Mouse (Mus musculus) layer of hippocampus, adult 11-12 months (tissue): ENCODE measurements around the gene H2al1d.
"Not testable (repeated sequence)": the region's sequence is repeated elsewhere in the genome, so short reads cannot be mapped to it uniquely, and the experiment has no call there.

Experiments
- DNase-seq: peaks from one replicate; pipeline ENCODE4 v3.0.0; 2022; ENCODE audit warnings: low spot score

The H2al1d gene

DNA sequence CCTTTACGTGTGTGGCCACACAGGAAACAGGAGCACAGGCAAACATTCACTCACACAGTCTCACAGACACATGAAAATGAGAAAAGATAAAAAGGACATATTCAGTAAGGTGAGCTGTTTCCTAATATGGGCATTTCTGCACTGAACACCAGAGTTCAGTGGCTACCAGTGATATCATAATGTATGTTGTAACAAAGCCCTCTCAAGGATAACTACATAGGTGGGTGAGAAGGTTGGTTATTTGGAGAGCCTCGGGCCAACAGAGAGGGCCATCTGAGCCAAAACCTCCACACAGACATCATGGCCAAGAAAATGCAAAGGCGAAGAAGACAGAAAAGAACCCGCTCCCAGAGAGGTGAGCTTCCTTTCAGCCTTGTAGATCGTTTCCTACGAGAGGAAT, at the start of gene H2al1d:
Gene H2al1d, plus strand, starts transcription at position 301 of the 400 bp plus-strand sequence.
- DNase-seq: not testable (repeated sequence)

DNA sequence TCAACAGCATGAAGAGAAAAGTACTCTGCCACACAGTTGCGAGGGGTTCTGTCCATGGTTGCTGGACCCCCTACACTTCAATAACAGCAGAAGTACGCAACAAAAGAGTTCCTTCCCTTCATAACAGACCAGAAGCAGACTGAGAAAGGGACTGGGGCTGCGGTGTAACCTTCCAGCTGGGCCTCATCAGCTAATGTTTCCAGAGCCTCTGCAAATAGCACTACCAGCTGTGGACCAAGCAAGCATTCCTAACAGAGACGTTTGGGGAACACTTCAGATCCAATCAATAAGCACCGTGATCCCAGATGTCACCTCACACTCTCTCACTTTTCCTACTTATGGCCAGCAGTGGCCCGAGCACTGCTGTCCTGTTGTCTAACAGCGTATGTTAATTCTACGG, 43.7 kb upstream of the H2al1d start:
- no peak for DNase-seq

DNA sequence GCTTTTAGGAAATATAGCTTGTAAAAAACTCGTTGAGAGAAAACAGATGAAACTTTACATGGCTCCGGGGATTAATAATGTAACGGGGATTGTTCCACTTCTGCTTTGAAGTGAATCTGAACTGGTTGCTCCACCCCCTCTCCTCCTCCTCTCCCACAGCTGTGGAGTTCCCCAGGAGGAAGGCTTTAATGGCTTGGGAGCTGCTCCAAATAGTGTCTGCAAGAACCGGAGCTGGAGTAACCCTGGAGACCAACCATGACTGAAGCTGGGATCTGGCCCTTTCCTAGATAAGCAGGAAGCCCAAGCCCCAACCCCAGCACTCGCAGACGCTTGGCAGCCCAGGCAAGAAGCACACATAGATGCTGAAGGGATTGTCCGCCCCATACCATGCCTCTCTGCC, 40.8 kb upstream of the H2al1d start:
- no peak for DNase-seq

DNA sequence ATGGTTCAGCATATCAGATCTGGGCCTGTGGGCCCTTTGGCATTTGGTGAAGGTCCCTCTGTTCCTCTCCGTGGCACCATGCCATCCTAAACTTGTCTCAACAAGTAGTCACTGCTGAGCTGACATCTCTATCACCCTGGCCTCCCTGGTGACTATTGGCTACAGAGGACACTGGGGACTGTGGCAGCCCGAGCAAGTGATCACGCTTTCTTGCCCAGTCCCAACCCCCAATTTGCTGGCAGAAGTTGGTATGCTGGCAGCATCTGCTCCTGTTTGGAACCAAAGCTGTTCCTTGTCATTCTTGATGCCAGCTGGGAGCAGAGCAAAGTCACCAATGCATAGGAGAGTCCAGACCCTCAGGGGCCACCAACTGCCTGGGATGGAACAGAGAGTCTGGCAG, 39.5 kb upstream of the H2al1d start:
- peak; percentile 23 for DNase-seq

DNA sequence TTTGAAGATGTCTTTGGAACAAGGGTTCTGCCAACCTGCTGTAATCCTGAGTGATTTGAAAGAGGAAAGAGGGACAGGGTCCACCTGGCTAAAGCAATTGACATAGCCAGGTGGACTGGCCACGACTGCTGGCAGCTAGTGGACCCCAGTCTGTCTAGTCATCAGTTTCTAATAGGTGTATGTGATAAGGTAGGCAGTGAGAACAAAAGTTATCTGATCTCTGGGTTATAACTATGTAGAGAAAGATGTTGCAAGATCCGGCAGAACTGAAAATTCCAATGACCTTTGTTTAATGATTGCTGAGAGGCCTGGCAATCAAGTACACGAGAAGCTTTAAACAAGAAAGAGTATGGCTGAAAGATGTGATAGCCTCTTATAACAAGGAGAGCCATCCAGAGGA, 35.4 kb upstream of the H2al1d start:
- DNase-seq: no peak

DNA sequence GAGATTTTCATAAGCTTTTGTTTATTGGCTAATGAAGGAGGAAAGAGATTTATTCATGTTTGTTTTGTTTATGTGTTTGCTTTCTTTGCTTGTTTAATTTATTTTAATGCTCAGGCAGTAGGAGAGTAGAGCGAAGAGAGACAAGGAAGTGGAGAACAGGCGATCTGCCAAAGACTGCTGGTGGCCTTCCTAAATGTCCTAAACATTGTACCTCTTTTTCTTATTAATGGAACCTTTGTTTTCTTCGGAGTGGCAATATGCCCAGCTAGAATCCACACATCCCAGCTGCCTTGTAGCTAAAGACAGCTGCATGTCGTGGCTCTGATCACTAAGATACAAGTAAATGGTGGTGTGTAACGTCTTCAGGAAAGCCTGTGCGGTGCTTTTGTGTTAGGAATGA, 31.5 kb upstream of the H2al1d start:
- DNase-seq: no peak

DNA sequence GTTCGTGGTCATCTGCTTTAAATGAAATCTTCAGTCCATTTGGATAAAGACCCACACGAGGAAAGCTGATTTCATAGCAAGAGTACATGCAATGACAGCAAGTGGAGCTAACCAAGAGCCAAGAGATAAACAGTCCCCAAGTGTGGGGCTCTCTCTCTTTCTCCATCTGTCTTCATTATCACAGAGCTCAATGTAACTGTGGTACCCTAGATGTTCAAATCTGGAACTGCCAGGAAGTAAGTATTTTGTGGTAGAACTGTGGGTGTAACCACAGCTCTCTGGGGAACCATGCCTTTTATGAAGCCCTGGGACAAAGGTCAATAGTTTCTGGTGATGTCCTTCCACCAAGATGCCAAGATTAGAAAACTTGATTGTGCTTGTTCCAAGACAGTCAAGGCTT, 27.9 kb upstream of the H2al1d start:
- DNase-seq: no peak

DNA sequence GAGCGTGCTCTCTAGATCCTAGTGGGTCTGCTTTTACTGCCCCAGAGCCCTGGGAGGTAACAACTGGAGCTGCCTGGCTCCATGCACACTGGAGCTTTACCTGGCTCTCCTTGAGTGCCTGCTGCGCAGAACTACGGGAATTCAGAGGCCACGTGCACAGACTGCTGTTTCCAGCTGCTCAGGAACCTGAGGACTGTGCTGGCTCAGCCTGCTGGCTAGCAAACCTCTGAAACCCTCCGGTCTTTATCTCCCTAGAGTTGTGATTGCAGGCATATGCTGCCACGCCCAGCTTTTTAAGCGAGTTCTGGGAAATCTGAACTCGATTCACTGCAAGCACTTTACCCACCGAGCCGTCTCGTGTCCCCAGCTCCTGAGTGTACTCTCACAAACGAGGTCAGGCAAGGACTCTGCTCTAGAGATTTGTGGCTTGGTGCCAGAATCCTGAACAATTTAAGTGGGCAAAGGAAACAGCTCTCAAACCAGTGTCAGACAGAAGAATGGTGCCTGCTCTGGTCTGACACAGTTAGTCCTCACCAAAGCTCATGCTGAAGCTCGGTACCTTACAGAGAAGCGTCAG, 20.2 kb upstream of the H2al1d start:
- no peak for DNase-seq

DNA sequence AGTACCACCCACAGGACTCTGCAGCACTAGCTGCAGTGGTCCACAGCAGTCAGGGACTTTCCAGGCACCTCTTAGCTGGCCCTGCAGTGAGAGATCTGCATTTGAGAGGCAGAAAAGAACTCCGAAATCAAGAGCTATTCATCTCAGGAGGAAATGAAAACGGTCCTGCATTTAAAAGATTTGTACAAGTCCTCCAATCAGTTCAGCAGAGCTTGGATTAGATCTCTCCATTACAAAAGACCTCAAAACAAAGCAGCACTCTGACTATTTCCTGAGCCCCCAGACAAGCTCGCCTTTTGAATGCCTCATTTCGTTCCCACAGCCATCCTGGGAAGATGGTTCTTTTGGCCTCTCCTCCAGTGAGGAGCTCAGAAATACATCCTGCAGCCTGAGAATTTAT, 19.4 kb upstream of the H2al1d start:
- no peak for DNase-seq

DNA sequence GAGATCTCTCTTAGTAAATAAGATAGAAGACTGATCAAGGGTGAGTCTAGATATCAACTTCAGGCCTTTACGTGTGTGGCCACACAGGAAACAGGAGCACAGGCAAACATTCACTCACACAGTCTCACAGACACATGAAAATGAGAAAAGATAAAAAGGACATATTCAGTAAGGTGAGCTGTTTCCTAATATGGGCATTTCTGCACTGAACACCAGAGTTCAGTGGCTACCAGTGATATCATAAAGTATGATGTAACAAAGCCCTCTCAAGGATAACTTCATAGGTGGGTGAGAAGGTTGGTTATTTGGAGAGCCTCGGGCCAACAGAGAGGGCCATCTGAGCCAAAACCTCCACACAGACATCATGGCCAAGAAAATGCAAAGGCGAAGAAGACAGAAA, 9.7 kb upstream of the H2al1d start, which contains the start of gene H2al1a:
Gene H2al1a, plus strand, starts transcription at position 301 of the 400 bp plus-strand sequence.
- DNase-seq: not testable (repeated sequence)

DNA sequence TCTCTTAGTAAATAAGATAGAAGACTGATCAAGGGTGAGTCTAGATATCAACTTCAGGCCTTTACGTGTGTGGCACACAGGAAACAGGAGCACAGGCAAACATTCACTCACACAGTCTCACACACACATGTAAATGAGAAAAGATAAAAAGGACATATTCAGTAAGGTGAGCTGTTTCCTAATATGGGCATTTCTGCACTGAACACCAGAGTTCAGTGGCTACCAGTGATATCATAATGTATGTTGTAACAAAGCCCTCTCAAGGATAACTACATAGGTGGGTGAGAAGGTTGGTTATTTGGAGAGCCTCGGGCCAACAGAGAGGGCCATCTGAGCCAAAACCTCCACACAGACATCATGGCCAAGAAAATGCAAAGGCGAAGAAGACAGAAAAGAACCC, 6.5 kb upstream of the H2al1d start, which contains the start of gene H2al1b:
Gene H2al1b, plus strand, starts transcription at position 301 of the 400 bp plus-strand sequence.
- not testable (repeated sequence) for DNase-seq

DNA sequence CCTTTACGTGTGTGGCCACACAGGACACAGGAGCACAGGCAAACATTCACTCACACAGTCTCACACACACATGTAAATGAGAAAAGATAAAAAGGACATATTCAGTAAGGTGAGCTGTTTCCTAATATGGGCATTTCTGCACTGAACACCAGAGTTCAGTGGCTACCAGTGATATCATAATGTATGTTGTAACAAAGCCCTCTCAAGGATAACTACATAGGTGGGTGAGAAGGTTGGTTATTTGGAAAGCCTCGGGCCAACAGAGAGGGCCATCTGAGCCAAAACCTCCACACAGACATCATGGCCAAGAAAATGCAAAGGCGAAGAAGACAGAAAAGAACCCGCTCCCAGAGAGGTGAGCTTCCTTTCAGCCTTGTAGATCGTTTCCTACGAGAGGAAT, 3.3 kb upstream of the H2al1d start, which contains the start of gene H2al1c:
Gene H2al1c, plus strand, starts transcription at position 301 of the 400 bp plus-strand sequence.
- DNase-seq: not testable (repeated sequence)

DNA sequence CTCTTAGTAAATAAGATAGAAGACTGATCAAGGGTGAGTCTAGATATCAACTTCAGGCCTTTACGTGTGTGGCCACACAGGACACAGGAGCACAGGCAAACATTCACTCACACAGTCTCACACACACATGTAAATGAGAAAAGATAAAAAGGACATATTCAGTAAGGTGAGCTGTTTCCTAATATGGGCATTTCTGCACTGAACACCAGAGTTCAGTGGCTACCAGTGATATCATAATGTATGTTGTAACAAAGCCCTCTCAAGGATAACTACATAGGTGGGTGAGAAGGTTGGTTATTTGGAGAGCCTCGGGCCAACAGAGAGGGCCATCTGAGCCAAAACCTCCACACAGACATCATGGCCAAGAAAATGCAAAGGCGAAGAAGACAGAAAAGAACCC, 3.0 kb downstream of the H2al1d start, which contains the start of gene H2al1e:
Gene H2al1e, plus strand, starts transcription at position 301 of the 400 bp plus-strand sequence.
- not testable (repeated sequence) for DNase-seq

DNA sequence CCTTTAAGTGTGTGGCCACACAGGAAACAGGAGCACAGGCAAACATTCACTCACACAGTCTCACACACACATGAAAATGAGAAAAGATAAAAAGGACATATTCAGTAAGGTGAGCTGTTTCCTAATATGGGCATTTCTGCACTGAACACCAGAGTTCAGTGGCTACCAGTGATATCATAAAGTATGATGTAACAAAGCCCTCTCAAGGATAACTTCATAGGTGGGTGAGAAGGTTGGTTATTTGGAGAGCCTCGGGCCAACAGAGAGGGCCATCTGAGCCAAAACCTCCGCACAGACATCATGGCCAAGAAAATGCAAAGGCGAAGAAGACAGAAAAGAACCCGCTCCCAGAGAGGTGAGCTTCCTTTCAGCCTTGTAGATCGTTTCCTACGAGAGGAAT, 6.2 kb downstream of the H2al1d start, which contains the start of gene H2al1f:
Gene H2al1f, plus strand, starts transcription at position 301 of the 400 bp plus-strand sequence.
- not testable (repeated sequence) for DNase-seq

DNA sequence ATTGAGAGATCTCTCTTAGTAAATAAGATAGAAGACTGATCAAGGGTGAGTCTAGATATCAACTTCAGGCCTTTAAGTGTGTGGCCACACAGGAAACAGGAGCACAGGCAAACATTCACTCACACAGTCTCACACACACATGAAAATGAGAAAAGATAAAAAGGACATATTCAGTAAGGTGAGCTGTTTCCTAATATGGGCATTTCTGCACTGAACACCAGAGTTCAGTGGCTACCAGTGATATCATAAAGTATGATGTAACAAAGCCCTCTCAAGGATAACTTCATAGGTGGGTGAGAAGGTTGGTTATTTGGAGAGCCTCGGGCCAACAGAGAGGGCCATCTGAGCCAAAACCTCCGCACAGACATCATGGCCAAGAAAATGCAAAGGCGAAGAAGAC, 9.3 kb downstream of the H2al1d start, which contains the start of gene H2al1g:
Gene H2al1g, plus strand, starts transcription at position 301 of the 400 bp plus-strand sequence.
- not testable (repeated sequence) for DNase-seq

DNA sequence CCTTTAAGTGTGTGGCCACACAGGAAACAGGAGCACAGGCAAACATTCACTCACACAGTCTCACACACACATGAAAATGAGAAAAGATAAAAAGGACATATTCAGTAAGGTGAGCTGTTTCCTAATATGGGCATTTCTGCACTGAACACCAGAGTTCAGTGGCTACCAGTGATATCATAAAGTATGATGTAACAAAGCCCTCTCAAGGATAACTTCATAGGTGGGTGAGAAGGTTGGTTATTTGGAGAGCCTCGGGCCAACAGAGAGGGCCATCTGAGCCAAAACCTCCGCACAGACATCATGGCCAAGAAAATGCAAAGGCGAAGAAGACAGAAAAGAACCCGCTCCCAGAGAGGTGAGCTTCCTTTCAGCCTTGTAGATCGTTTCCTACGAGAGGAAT, 12.6 kb downstream of the H2al1d start, which contains the start of gene H2al1h:
Gene H2al1h, plus strand, starts transcription at position 301 of the 400 bp plus-strand sequence.
- not testable (repeated sequence) for DNase-seq

DNA sequence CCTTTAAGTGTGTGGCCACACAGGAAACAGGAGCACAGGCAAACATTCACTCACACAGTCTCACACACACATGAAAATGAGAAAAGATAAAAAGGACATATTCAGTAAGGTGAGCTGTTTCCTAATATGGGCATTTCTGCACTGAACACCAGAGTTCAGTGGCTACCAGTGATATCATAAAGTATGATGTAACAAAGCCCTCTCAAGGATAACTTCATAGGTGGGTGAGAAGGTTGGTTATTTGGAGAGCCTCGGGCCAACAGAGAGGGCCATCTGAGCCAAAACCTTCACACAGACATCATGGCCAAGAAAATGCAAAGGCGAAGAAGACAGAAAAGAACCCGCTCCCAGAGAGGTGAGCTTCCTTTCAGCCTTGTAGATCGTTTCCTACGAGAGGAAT, 15.7 kb downstream of the H2al1d start, which contains the start of gene H2al1i:
Gene H2al1i, plus strand, starts transcription at position 301 of the 400 bp plus-strand sequence.
- not testable (repeated sequence) for DNase-seq

DNA sequence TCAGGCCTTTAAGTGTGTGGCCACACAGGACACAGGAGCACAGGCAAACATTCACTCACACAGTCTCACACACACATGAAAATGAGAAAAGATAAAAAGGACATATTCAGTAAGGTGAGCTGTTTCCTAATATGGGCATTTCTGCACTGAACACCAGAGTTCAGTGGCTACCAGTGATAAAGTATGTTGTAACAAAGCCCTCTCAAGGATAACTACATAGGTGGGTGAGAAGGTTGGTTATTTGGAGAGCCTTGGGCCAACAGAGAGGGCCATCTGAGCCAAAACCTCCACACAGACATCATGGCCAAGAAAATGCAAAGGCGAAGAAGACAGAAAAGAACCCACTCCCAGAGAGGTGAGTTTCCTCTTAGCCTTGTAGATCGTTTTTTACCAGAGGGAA, 18.9 kb downstream of the H2al1d start, which contains the start of gene H2al1j:
Gene H2al1j, plus strand, starts transcription at position 301 of the 400 bp plus-strand sequence.
- DNase-seq: not testable (repeated sequence)

DNA sequence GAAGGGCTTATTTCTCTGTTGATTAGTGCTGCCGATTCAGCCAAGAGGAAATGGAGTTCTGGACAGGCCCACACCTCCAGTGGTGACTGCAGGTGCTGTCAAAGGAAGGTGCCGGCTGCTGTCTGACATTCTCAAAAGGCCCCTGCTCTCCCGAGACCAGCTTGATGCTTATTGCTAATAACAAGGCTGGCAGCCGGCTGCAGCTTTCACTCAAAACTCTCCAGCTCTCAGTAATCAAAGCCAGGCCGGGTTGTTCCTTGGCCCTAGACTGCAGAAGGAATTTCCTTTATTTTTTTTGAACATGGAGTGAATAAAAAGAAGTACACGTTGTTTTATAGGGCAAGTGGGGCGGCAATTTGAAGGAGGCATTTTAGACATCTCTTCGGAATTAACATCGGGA, 37.1 kb downstream of the H2al1d start:
- DNase-seq: no peak

DNA sequence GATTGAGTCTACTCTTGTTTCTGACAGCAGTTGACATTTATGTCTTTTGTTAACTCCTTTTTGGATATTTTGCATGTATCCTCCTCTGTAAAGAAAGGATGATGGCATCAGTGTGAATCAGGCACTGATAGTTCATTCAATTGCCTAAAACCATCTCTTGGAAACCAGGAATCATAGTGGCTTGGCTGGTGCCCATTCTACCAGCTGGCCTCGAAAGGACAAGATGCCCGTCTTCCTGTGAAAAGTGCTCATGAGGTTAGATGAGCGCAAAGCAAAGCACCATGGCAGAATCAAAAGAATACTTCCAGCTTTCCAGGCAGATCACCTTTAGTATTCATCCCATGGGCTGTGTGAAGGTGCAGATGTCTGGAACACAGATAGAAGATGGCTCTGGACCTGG, 38.1 kb downstream of the H2al1d start:
- DNase-seq: no peak
